Mouse (Mus musculus) embryonic fibroblast, embryonic 13.5 days (primary cell): ENCODE measurements around the gene Gm45713. TPM values are rescaled to one million over a fixed set of nuclear protein-coding genes. Genes with fewer than 3 reads are reported as not detected.
A peak's percentile ranks its signal among the peaks of the same experiment; 100 is the strongest.
"Not testable (repeated sequence)": the region's sequence is repeated elsewhere in the genome, so short reads cannot be mapped to it uniquely, and the experiment has no call there.

Experiments used
- H3K27ac ChIP-seq: 2 replicates; pipeline ENCODE4 v1.5.1; 2012; ENCODE audit warnings: low read length, control low read depth, inconsistent platforms; ENCODE audit not compliant: insufficient read depth
- H3K4me1 ChIP-seq: 2 replicates; pipeline ENCODE4 v1.6.1; 2011; ENCODE audit warnings: low read length; ENCODE audit not compliant: control insufficient read depth, insufficient read depth
- H3K4me3 ChIP-seq: 2 replicates; pipeline ENCODE4 v1.5.1; 2011; ENCODE audit warnings: mild to moderate bottlenecking, control low read depth, low read length; ENCODE audit not compliant: insufficient read depth
- CTCF ChIP-seq: IDR thresholded peaks from 2 replicates; pipeline ENCODE4 v1.5.1; 2011; ENCODE audit warnings: mild to moderate bottlenecking, control low read depth, low read length, moderate library complexity, borderline replicate concordance; ENCODE audit not compliant: insufficient read depth
- POLR2A ChIP-seq: IDR thresholded peaks from 2 replicates; pipeline ENCODE4 v1.6.1; 2011; ENCODE audit warnings: low read depth, mild to moderate bottlenecking, control low read depth, low read length, moderate library complexity
- polyA plus RNA-seq: library from polyadenylated mRNA; stranded (reverse); fragments of >200 nt; gene quantifications from 2 replicates; pipeline ENCODE4 v1.2.4, GENCODE M21; 2011; ENCODE audit warnings: low read depth; ENCODE audit not compliant: missing spikeins, insufficient read length

Gm45713 gene
- polyA plus RNA-seq, 1 experiment, result 1.8 TPM

DNA sequence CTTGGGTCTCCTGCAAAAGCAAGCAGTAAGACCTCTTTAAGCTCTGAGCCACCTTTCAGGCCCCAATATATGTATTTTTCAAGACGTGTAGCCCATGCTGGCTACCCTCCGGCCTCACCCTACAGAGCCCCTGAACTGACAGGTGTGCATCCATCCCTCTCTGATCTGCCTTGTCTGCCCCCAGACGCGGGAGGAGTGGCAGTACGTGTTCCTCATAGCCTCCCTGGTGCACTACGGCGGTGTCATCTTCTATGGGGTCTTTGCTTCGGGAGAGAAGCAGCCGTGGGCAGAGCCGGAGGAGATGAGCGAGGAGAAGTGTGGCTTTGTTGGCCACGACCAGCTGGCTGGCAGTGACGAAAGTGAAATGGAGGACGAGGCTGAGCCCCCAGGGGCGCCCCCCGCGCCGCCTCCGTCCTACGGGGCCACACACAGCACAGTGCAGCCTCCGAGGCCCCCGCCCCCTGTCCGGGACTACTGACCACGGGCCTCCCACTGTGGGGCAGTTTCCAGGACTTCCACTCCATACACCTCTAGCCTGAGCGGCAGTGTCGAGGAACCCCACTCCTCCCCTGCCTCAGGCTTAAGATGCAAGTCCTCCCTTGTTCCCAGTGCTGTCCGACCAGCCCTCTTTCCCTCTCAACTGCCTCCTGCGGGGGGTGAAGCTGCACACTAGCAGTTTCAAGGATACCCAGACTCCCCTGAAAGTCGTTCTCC lies 38.7 kb upstream of the Gm45713 start:
- TF ChIP-seq POLR2A (no peak), CTCF (no peak)
- no peak overlapping the region for H3K27ac ChIP-seq
- no peaks in the 10 kb centered on the region for H3K4me1 ChIP-seq
- H3K4me3 ChIP-seq, result no peak overlapping the region

DNA sequence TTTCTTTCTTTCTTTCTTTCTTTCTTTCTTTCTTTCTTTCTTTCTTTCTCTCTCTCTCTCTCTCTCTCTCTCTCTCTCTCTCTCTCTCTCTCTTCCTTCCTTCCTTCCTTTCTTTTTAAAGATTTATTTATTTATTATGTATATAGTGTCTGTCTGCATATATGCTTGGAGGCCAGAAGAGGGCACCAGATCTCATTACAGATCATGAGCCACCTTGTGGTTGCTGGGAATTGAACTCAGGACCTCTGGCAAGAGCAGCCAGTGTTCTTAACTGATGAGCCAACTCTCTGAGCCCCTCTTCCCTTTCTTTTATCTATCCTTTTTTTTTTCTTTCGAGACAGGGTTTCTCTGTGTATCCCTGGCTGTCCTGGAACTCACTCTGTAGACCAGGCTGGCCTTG lies 37.7 kb upstream of the Gm45713 start:
- H3K27ac ChIP-seq, H3K4me1 ChIP-seq, H3K4me3 ChIP-seq: not testable (repeated sequence)

DNA sequence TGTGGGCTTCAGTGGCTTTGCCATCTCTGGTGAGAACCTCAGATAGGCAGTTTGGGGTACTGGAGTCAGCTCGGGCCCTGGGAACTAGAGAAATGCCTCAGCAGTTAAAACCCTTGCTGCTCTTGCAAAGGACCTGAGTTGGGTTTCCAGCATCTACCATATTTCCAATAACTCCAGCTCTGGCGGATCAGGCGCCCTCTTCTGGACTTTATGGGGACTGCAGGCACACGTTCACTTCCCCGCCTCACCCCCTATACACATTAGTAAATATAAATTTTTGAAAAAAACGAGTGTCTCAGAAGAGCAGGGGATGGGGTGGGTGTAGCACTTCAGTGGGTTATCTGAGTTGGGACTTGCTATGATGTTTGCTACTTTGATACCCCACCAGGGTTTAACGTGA lies 36.9 kb upstream of the Gm45713 start:
- TF ChIP-seq POLR2A (no peak), CTCF (no peak)
- Histone ChIP-seq H3K27ac (no peak overlapping the region), H3K4me3 (no peak overlapping the region), H3K4me1 (no peaks in the 10 kb centered on the region)

DNA sequence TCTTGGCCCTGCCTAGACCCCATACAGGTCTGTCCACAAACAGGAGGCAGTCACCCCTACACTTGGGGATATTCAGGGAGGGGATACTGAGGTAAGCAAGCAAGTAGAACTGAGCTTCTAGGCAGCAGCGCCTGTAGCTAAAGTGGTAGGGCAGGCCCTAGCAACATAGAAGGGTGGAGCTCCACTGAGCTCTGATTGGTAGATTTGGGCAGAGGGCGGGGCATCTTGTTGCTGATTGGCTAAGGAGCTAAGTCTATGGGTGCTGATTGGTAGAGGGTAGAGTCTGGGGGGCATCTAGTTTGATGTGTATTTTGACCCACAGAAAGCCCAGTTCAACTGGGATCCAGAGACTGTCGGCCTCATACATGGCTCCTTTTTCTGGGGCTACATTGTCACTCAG lies 33.5 kb upstream of the Gm45713 start:
- no peak overlapping the region for H3K4me3 ChIP-seq
- H3K4me1 ChIP-seq, result no peaks in the 10 kb centered on the region
- no peak overlapping the region for H3K27ac ChIP-seq
- TF ChIP-seq POLR2A, result no peak
- TF ChIP-seq CTCF, result no peak

DNA sequence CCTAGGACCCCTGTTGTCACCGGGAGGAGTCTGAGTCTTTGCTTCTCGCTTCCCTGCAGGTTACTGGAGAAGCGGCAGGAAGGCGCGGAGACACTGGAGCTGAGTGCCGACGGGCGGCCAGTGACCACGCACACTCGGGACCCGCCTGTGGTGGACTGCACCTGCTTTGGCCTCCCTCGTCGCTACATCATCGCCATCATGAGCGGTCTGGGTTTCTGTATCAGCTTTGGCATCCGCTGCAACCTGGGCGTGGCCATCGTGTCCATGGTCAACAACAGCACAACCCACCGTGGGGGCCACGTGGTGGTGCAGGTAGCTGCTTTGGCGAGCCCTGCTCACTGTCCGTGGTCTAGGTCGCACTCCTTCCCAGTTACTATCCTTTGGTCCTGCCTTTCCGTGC lies 32.6 kb upstream of the Gm45713 start:
- TF ChIP-seq CTCF, result no peak
- TF ChIP-seq POLR2A, result no peak
- H3K27ac ChIP-seq, result no peak overlapping the region
- no peaks in the 10 kb centered on the region for H3K4me1 ChIP-seq
- H3K4me3 ChIP-seq, result no peak overlapping the region

DNA sequence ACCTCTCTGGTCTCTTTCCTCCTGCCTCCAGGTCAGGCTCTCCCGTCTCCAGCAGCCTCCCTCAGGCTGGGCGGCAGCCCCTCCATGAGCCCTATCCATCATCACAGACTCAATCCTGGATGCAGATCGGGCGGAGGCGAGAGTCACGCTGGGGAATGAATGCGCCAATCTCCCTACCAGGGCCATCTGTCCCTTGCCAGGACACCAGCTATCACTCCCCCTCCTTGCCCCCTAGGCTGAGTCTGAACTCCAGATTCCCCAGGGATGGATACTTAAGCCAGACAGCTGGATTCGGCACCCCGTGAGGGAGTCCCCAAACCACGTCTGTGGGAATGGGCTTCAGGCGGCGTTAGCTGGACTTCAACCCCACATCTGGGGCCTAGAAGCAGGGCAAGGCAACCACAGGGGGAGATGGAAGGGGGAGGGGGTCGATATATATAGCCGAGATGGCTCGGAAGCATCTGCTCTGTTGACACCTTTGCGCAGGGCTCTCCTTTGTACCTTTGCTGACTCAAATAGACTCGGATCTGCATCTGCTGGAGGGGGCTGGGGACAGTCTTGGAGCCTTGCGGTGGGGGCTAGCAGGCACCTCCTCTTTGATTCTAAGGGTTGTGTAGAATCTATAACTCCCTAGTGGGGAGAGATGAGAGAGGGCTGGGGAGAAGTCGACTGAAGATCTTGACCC lies 31.9 kb upstream of the Gm45713 start:
- TF ChIP-seq CTCF (no peak), POLR2A (no peak)
- Histone ChIP-seq H3K4me1 (no peaks in the 10 kb centered on the region), H3K4me3 (no peak overlapping the region), H3K27ac (no peak overlapping the region)

DNA sequence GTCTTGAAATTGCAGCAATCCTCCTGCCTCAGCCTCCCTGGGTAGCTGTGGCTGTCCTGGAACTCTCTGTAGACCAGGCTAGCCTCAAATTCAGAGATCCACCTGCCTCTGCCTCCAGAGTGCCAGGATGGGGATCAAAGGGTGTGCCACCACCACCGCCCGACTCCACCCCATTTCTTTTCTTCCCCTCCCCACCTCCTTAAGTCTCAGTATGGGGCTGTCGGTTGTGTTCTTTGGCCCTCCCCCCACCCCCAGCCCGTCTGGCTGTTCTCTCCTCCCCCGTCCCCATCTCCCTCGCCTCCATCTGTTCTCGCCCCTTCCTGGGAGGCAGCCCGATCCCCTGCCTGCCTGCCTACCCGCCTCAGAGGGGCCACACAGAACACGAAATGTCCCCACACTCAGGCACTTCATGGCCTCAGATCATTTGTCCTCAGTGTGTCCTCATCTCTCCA lies 30.9 kb upstream of the Gm45713 start:
- Histone ChIP-seq H3K4me3 (no peak overlapping the region), H3K4me1 (no peaks in the 10 kb centered on the region), H3K27ac (no peak overlapping the region)
- TF ChIP-seq CTCF, result no peak
- no peak for TF ChIP-seq POLR2A

DNA sequence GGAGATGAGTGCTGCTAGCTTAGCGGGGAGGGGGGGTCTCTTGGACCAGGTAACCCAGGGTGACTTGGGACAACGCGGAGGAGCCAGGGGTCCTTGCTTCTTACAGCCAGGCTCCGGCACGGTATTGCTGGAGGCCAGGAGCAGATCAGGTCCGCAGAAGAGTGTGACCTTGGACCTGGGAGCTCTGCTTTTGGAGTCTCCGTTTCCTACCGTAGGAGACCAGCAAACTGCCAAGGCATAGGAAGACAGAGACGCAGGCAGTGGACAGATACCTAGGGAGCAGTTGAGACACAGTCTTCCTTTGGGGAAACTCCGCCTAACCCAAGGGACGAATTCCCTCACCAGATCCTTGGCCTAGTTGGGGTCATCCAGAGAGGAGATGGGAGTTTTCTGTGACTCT lies 29.7 kb upstream of the Gm45713 start:
- H3K4me1 ChIP-seq, result no peaks in the 10 kb centered on the region
- TF ChIP-seq POLR2A, result no peak
- no peak for TF ChIP-seq CTCF

DNA sequence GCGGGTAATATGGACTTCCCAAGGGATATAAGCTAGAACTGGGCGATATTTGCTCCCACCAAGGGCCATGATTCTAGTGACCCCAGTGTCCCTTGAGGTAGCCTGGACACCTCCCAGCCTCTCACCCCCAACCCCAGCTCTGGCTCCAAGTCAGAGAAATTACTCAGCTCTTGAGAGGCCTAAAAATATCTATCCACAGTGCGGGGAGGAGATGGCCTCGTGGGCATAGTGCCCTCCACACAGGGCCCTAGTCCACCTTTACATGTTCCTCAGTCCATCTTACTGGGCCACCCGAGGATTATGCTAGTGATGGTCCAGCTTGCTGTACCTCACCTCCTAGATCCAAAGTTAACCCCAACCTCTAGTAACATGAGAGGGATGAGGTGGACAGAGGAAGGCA lies 28.8 kb upstream of the Gm45713 start:
- TF ChIP-seq CTCF, result no peak
- no peak for TF ChIP-seq POLR2A
- Histone ChIP-seq H3K4me3 (no peak overlapping the region), H3K4me1 (no peaks in the 10 kb centered on the region), H3K27ac (no peak overlapping the region)

More for the DNA sequence above, 29.7 kb upstream of the Gm45713 start:
- H3K4me3 ChIP-seq, result no peak overlapping the region
- H3K27ac ChIP-seq, result no peak overlapping the region

DNA sequence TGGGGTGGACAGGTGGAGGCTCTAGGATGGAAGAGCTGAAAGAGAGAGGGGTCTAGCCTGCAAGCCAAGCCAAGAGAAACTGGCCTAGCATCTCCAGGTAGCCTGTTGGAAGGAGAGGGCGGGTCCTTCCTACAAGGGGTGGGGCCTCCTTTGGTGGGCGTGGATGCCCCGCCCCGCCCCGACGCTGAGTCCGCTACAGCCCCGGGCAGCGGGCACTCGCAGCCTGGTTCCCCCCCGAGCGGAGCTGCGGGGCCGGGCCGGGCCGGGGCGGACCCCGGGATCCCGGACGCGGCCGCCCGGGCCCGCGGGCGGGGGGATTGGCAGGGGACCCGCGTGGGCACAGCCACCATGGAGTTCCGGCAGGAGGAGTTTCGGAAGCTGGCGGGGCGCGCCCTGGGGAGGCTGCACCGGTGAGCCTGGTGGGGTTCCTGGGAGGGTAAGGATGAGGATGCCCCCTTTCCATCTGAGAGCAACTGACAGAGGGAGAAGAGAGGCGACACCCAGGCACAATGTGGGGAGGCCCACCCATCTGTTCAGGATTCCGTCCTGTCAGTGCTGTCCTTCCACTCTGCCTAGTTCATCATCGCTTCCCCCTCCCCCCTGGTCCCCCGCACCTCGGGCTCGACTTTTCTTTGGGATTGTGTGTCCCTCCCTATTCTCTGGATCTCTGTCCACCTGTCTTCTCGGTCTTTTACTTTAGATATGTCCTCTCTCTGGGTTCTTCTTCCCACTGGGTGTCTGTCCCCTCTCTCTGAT lies 27.9 kb upstream of the Gm45713 start, which contains the start of gene Slc17a7:
Slc17a7 (plus strand) TSS at position 215 of the 756 bp plus-strand sequence.
- no peak for TF ChIP-seq CTCF
- no peak for TF ChIP-seq POLR2A
- H3K4me3 ChIP-seq, result 0 out of 2 replicates have a peak within 1 kb of the TSS, but pooled peaks have one; percentile 1

More for the DNA sequence above, 27.9 kb upstream of the Gm45713 start, which contains the start of gene Slc17a7:
- Histone ChIP-seq H3K27ac (no peak within 1 kb of the TSS), H3K4me1 (no peaks in the 10 kb centered on the region)
